Mouse (Mus musculus) splenic B cell, adult 2 months (primary cell): Measurements from ENCODE around the gene Tm9sf2.
"Not testable (repeated sequence)": the region's sequence is repeated elsewhere in the genome, so short reads cannot be mapped to it uniquely, and the experiment has no call there.

ENCODE experiments used
- DNase-seq: peaks from one replicate; pipeline ENCODE4 v3.0.0-alpha.2; 2011; ENCODE audit warnings: low read depth, low spot score
- H3K27me3 ChIP-seq: 2 replicates; pipeline ENCODE4 v1.6.1; 2012; ENCODE audit warnings: mild to moderate bottlenecking, low read length, moderate library complexity, mixed read lengths; ENCODE audit not compliant: control insufficient read depth, poor library complexity, insufficient read depth, severe bottlenecking
- H3K36me3 ChIP-seq: 2 replicates; pipeline ENCODE4 v1.6.1; 2012; ENCODE audit warnings: mild to moderate bottlenecking, low read length, moderate library complexity, mixed read lengths; ENCODE audit not compliant: control insufficient read depth, poor library complexity, insufficient read depth, severe bottlenecking

Gene Tm9sf2

GRCm38 (mm10) chr14:122106822-122107468 lies at the start of gene Tm9sf2:
Tm9sf2 (plus strand) TSS chr14:122107038.
- Histone ChIP-seq H3K27me3 (no peaks in the 10 kb centered on the region), H3K36me3 (no peaks in the 10 kb centered on the region)
- DNase-seq: peak; percentile 96

GRCm38 (mm10) chr14:122057941-122058346 lies 48.9 kb upstream of the Tm9sf2 start:
- Histone ChIP-seq H3K27me3 (no peaks in the 10 kb centered on the region), H3K36me3 (no peaks in the 10 kb centered on the region; the same call in 1 of the 2 replicates)
- peak; percentile 79 for DNase-seq

- no peaks in the 10 kb centered on the region for H3K27me3 ChIP-seq
- no peaks in the 10 kb centered on the region; the same call in 1 of the 2 replicates for H3K36me3 ChIP-seq
- peak; percentile 93 for DNase-seq
Observed at GRCm38 (mm10) chr14:122060642-122061041, 46.2 kb upstream of the Tm9sf2 start.

GRCm38 (mm10) chr14:122061376-122061775 lies 45.5 kb upstream of the Tm9sf2 start:
- no peak for DNase-seq
- no peaks in the 10 kb centered on the region; the same call in 1 of the 2 replicates for H3K36me3 ChIP-seq
- H3K27me3 ChIP-seq: no peaks in the 10 kb centered on the region

- Histone ChIP-seq H3K36me3 (no peaks in the 10 kb centered on the region; the same call in 1 of the 2 replicates), H3K27me3 (no peaks in the 10 kb centered on the region)
- peak; percentile 70 for DNase-seq
Observed at GRCm38 (mm10) chr14:122062411-122063090, 44.3 kb upstream of the Tm9sf2 start.

- H3K36me3 ChIP-seq: no peaks in the 10 kb centered on the region; the same call in 1 of the 2 replicates
- H3K27me3 ChIP-seq: no peaks in the 10 kb centered on the region
- DNase-seq: peak; percentile 83
Observed at GRCm38 (mm10) chr14:122063599-122063998, 43.2 kb upstream of the Tm9sf2 start.

GRCm38 (mm10) chr14:122064519-122064918 lies 42.3 kb upstream of the Tm9sf2 start:
- peak; percentile 88 for DNase-seq
- Histone ChIP-seq H3K27me3 (no peaks in the 10 kb centered on the region), H3K36me3 (no peaks in the 10 kb centered on the region; the same call in 1 of the 2 replicates)

- no peaks in the 10 kb centered on the region for H3K36me3 ChIP-seq
- no peaks in the 10 kb centered on the region for H3K27me3 ChIP-seq
- DNase-seq: peak; percentile 72
Observed at GRCm38 (mm10) chr14:122066243-122066642, 40.6 kb upstream of the Tm9sf2 start.

GRCm38 (mm10) chr14:122068036-122068435 lies 38.8 kb upstream of the Tm9sf2 start:
- not testable (repeated sequence) for H3K36me3 ChIP-seq, DNase-seq, H3K27me3 ChIP-seq

- Histone ChIP-seq H3K36me3 (no peaks in the 10 kb centered on the region), H3K27me3 (no peaks in the 10 kb centered on the region)
- DNase-seq: no peak
Observed at GRCm38 (mm10) chr14:122068801-122069695, 37.8 kb upstream of the Tm9sf2 start.

GRCm38 (mm10) chr14:122069948-122070347 lies 36.9 kb upstream of the Tm9sf2 start:
- Histone ChIP-seq H3K36me3 (no peaks in the 10 kb centered on the region), H3K27me3 (no peaks in the 10 kb centered on the region)
- DNase-seq: peak; percentile 23

- no peaks in the 10 kb centered on the region for H3K36me3 ChIP-seq
- DNase-seq: peak; percentile 66
- no peaks in the 10 kb centered on the region for H3K27me3 ChIP-seq
Observed at GRCm38 (mm10) chr14:122073422-122073821, 33.4 kb upstream of the Tm9sf2 start.

- H3K27me3 ChIP-seq: no peaks in the 10 kb centered on the region
- no peaks in the 10 kb centered on the region for H3K36me3 ChIP-seq
- no peak for DNase-seq
Observed at GRCm38 (mm10) chr14:122074360-122074759, 32.5 kb upstream of the Tm9sf2 start.

- DNase-seq: no peak
- no peaks in the 10 kb centered on the region for H3K36me3 ChIP-seq
Observed at GRCm38 (mm10) chr14:122075485-122076200, 31.2 kb upstream of the Tm9sf2 start.

More at GRCm38 (mm10) chr14:122075485-122076200, 31.2 kb upstream of the Tm9sf2 start:
- no peaks in the 10 kb centered on the region for H3K27me3 ChIP-seq
